Mouse (Mus musculus) spleen, adult 2 months (tissue): ENCODE measurements around the gene Perm1. TPM values are rescaled to one million over a fixed set of nuclear protein-coding genes. Genes with fewer than 3 reads are reported as not detected.

Experiments
- DNase-seq, 2 experiments: peaks; one replicate each; pipeline versions ENCODE4 v3.0.0 to v3.0.0-alpha.2; 2012 to 2021; ENCODE audit warnings: low spot score in 2 of 2, low read depth in 1 of 2
- H3K27ac ChIP-seq: fragments of 200-500 bp; 2 replicates; pipeline ENCODE4 v1.5.1; 2012; ENCODE audit warnings: low read length, inconsistent platforms; ENCODE audit not compliant: insufficient read depth
- H3K27me3 ChIP-seq: fragments of 200-500 bp; 2 replicates; pipeline ENCODE4 v1.6.1; 2012; ENCODE audit warnings: mild to moderate bottlenecking, moderate library complexity, low read length, inconsistent platforms; ENCODE audit not compliant: control insufficient read depth, insufficient read depth
- H3K36me3 ChIP-seq: fragments of 200-500 bp; 2 replicates; pipeline ENCODE4 v1.6.1; 2012; ENCODE audit warnings: mild to moderate bottlenecking, low read length, inconsistent platforms; ENCODE audit not compliant: control insufficient read depth, insufficient read depth
- H3K4me1 ChIP-seq: fragments of 200-500 bp; 2 replicates; pipeline ENCODE4 v1.6.1; 2011; ENCODE audit warnings: inconsistent platforms; ENCODE audit not compliant: control insufficient read depth, insufficient read depth, insufficient read length
- H3K4me3 ChIP-seq: fragments of 200-500 bp; 2 replicates; pipeline ENCODE4 v1.5.1; 2011; ENCODE audit warnings: mild to moderate bottlenecking, inconsistent platforms; ENCODE audit not compliant: insufficient read depth, insufficient read length; ENCODE audit errors: extremely low read depth
- CTCF ChIP-seq: fragments of 200-500 bp; IDR thresholded peaks from 2 replicates; pipeline ENCODE4 v1.5.1; 2011; ENCODE audit warnings: mild to moderate bottlenecking, inconsistent platforms; ENCODE audit not compliant: insufficient read depth, insufficient read length, insufficient replicate concordance; ENCODE audit errors: extremely low read depth
- POLR2A ChIP-seq: fragments of 200-500 bp; IDR thresholded peaks from 2 replicates; pipeline ENCODE4 v1.6.1; 2011; ENCODE audit warnings: low read depth, low read length, inconsistent platforms
- WGBS: fragments of 180-500 bp; shearing (Covaris S2); methylation state at CpG from one replicate; pipeline ENCODE4 v1.1.7; 2018; 5-methylcytosine and 5-hydroxymethylcytosine counted together
- polyA plus RNA-seq: library from polyadenylated mRNA; depleted of rRNA; stranded (reverse); fragments of >200 nt; gene quantifications from 2 replicates; pipeline ENCODE4 v1.2.3, GENCODE M21; 2012

The Perm1 gene
- polyA plus RNA-seq, 1 experiment = 1.0 TPM

DNA sequence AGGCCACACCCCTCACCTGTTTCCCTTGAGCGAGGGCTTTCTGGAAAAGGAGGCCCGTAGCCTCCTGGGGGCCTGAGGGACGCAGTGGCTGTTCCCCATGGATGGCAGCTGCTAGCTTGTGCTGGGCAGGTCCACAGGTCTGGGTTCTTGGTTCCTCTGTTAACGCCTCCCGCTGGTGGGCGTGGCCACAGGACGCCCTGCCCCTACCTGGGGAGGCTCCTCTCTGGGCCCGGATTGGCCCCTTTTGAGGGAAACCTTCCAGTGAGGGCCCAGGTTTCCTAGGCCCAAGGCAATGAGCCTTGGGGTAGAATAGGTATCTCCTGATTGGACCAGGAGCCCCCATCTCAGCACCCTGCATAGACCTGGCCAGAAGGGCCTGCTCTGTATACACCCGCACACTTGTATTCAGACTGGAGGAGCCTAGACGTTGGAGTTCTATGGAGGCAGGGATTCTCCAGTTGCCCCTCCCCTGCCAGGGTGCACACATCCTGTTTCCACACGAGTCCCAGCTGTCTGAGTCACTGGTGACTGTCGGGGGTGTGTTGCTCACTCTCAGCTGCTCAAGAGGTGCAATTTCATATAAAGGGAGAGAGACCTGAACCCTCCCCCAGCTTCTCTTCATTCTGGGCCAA, 12.8 kb downstream of the Perm1 start:
- H3K4me1 ChIP-seq = peaks cover 2% of the 10 kb centered on the region; the same call in 1 of the 2 replicates
- 62% methylated on average over 12 of the region's 12 CpGs for WGBS
- no peak for DNase-seq
- H3K4me3 ChIP-seq = no peak overlapping the region
- peaks cover 19% of the 10 kb centered on the region for H3K36me3 ChIP-seq
- H3K27ac ChIP-seq = no peak overlapping the region
- H3K27me3 ChIP-seq = no peaks in the 10 kb centered on the region
- TF ChIP-seq CTCF (no peak), POLR2A (no peak)

DNA sequence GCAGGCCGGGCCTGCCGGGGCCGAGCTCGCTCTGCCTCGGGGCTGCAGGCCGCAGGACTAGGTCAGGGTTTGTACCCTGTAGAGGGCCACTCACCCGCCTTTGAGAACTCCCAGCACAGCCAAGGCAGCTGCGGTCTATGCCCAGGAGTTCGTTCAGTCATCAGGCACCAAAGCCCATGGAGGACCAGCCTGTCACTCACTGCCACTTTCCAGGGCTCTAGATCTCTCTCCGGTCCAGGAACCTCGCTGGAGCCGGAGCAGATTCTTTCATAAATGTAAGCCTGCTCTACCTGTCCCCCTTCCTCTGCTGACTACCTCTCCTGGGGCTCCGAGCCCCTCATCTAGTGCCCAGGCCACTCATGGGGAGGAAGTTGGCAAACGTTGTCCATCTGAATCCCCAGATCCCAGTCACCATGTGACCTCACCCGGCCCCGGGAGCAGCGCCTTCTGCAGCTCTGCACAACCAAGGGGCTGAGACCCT, 18.4 kb downstream of the Perm1 start:
- no peak for DNase-seq
- TF ChIP-seq POLR2A = no peak
- no peak for TF ChIP-seq CTCF

DNA sequence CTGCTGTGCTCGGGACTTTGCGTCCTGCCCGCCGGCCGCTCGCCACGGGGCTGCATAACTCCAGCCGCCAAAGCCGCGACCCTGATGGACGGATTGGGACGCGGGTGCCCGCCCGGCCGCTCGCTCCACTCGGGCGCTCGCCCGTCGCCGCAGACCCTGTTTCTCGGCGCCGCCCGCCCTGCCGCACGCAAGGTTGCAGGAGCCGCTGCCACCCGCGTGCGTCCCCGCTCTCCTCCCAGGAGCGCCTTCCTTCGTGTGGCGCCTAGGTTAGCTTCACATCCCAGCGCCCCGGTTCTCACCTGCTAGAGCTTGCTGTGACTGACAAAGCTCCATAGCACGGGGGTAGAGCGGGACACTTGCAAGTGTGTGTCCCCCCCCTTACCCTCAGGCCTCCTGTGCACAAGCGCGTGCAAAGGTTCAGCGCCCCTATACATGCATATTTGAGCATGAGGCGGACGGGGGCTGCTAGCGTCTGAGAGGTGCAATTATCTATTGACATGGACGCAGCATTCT, 19.1 kb downstream of the Perm1 start, which contains the start of gene Plekhn1:
TSS of gene Plekhn1 (minus strand) at position 157 of the 513 bp plus-strand sequence.
- TF ChIP-seq CTCF = no peak
- Histone ChIP-seq H3K4me3 (peak within 1 kb of the TSS; percentile 72), H3K4me1 (peaks cover 11% of the 10 kb centered on the region), H3K27ac (peak within 1 kb of the TSS; percentile 61), H3K27me3 (no peaks in the 10 kb centered on the region), H3K36me3 (peaks cover 27% of the 10 kb centered on the region)
- 1% methylated on average over 28 of the region's 48 CpGs for WGBS
- DNase-seq = peak in 1 of 2 experiments; percentile 80

More for the DNA sequence above, 18.4 kb downstream of the Perm1 start:
- peaks cover 23% of the 10 kb centered on the region for H3K36me3 ChIP-seq
- no peaks in the 10 kb centered on the region for H3K27me3 ChIP-seq
- peaks cover 11% of the 10 kb centered on the region for H3K4me1 ChIP-seq
- 13% methylated on average over 17 of the region's 17 CpGs for WGBS
- no peak overlapping the region for H3K27ac ChIP-seq
- H3K4me3 ChIP-seq = peak overlapping the region; percentile 66

DNA sequence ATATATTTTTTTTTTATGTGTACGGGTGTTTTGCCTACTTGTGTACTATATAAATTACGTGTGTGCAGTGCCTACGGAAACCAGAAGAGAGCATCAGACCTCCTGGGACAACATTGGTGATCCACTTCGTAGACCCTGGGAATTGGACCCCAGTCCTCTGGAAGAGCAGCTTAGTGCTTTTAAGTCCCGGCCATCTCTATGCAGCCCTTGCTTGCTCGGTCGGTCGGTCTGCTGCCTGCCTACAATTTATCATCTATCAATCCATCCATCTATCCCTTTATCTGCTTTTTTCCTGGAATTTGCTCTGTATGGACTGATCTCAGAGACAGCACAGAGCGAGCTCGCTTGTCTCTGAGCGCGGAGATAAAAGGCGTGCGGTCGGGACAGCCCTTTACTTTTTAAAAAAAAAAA, 19.7 kb downstream of the Perm1 start:
- H3K4me3 ChIP-seq = peak overlapping the region; percentile 59
- peaks cover 29% of the 10 kb centered on the region for H3K36me3 ChIP-seq
- H3K27me3 ChIP-seq = no peaks in the 10 kb centered on the region
- TF ChIP-seq CTCF = no peak
- no peak for TF ChIP-seq POLR2A
- peak overlapping the region; percentile 61 for H3K27ac ChIP-seq
- peaks cover 11% of the 10 kb centered on the region for H3K4me1 ChIP-seq
- no peak for DNase-seq
- under 1% methylated on average over 15 of the region's 15 CpGs for WGBS

DNA sequence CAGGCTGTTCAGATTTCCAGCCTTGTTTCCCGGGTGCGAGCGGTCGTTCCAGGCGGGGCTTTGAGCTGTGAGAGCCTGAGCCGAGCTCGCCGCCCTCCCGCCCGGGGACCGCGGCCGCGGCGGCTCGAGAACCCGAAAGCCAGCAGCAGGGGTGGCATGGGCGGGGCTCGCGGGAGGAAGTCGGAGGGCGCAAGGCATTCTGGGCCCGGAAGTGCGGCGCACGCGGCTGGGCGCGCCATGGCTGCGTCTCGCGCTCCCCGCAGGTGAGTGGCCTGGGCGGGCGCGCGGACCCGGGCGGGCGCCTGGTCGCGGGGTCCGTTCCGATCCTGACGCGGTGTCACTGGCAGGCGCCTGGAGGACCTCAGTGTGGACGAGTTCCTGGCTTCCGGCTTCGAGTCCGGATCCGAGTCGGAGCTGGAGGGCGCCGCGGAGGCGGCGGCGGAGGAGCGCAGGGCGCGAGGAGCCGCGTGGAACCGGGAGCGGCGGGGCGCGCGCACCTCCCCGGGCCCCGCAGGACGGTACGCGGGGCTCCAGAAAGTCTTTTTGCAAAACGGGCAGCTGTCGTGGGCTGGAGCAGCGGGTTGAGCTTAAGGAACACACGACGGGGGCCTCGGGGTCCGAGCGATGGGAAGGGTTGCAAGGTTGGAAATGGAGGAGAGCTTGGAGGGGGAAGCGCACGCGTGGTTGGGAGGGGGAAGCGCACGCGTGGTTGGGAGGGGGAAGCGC, 20.3 kb downstream of the Perm1 start, which contains the start of gene Noc2l:
TSS of gene Noc2l (plus strand) at position 203 of the 726 bp plus-strand sequence.
- 1% methylated on average over 90 of the region's 90 CpGs for WGBS
- Histone ChIP-seq H3K4me3 (peak within 1 kb of the TSS; percentile 81), H3K27me3 (no peaks in the 10 kb centered on the region), H3K27ac (peak within 1 kb of the TSS; percentile 79), H3K4me1 (peaks cover 11% of the 10 kb centered on the region), H3K36me3 (peaks cover 29% of the 10 kb centered on the region)
- no peak for TF ChIP-seq CTCF
- TF ChIP-seq POLR2A = peak; percentile 84
- DNase-seq = peak; percentile 84 to 91

- no peak for DNase-seq
- Histone ChIP-seq H3K4me1 (peaks cover 11% of the 10 kb centered on the region), H3K4me3 (peak overlapping the region; percentile 81; the same call in 1 of the 2 replicates), H3K27me3 (no peaks in the 10 kb centered on the region), H3K36me3 (peaks cover 27% of the 10 kb centered on the region), H3K27ac (no peak overlapping the region)
- 32% methylated on average over 58 of the region's 60 CpGs for WGBS
- TF ChIP-seq POLR2A = no peak
- no peak for TF ChIP-seq CTCF
Measured at GRCm38 (mm10) chr4:156236651-156237447, 21.2 kb downstream of the Perm1 start.
